Mouse (Mus musculus) gastrocnemius, postnatal 4 days (tissue): ENCODE measurements around the gene Mre11a. TPM values are rescaled to one million over a fixed set of nuclear protein-coding genes. Genes with fewer than 3 reads are reported as not detected.

Source experiments
- DNase-seq, 2 experiments: peaks; one replicate each; pipeline ENCODE4 v3.0.0; 2021 to 2022; ENCODE audit warnings: low spot score in 2 of 2, mixed read lengths in 2 of 2
- long read RNA-seq, 2 experiments: library from polyadenylated mRNA; stranded (forward); transcript quantifications; one replicate each; pipeline ENCODE4 v2.0.0; 2021
- total RNA-seq, 2 experiments: library from RNA; stranded (reverse); gene quantifications; 2 replicates each; pipeline ENCODE4 v1.2.3; 2021

Gene Mre11a
- total RNA-seq = 10 to 100 TPM; 14.3 to 17.2 TPM
- long read RNA-seq, experiment 1, partial matches to known transcripts = 2 of 12 reads
- long read RNA-seq, experiment 1, other reads (novel, unspliced or antisense) = 9 of 12 reads
- long read RNA-seq, experiment 2, full-length matches to known transcripts = 7 of 13 reads
- long read RNA-seq, experiment 2, partial matches to known transcripts = 0 of 13 reads
- long read RNA-seq, experiment 2, other reads (novel, unspliced or antisense) = 6 of 13 reads

- DNase-seq = peak; percentile 74 to 88
Observed at GRCm38 (mm10) chr9:14784039-14785002, at the start of gene Mre11a, which contains the start of gene Ankrd49. TSS of gene Mre11a (plus strand) at chr9:14784654. TSS of gene Ankrd49 (minus strand) at chr9:14784856.

- DNase-seq = no peak
Observed at GRCm38 (mm10) chr9:14739498-14740150, 44.8 kb upstream of the Mre11a start.

- no peak for DNase-seq
Observed at GRCm38 (mm10) chr9:14740151-14740924, 44.1 kb upstream of the Mre11a start, which contains the start of gene Piwil4. TSS of gene Piwil4 (minus strand) at chr9:14740733.

- no peak for DNase-seq
Observed at GRCm38 (mm10) chr9:14750901-14751502, 33.5 kb upstream of the Mre11a start.

GRCm38 (mm10) chr9:14751503-14752000 lies 32.9 kb upstream of the Mre11a start:
- DNase-seq = peak in 1 of 2 experiments; percentile 23

GRCm38 (mm10) chr9:14752001-14752522 lies 32.4 kb upstream of the Mre11a start, which contains the start of gene Fut4:
TSS of gene Fut4 (minus strand) at chr9:14752393.
- peak; percentile 43 to 58 for DNase-seq

GRCm38 (mm10) chr9:14753947-14754346 lies 30.5 kb upstream of the Mre11a start:
- DNase-seq = no peak

- DNase-seq = no peak
Observed at GRCm38 (mm10) chr9:14754469-14754868, 30.0 kb upstream of the Mre11a start.

GRCm38 (mm10) chr9:14758590-14758989 lies 25.9 kb upstream of the Mre11a start:
- DNase-seq = no peak

- DNase-seq = no peak
Observed at GRCm38 (mm10) chr9:14759261-14759660, 25.2 kb upstream of the Mre11a start.

GRCm38 (mm10) chr9:14764765-14765164 lies 19.7 kb upstream of the Mre11a start:
- peak in 1 of 2 experiments; percentile 44 for DNase-seq

GRCm38 (mm10) chr9:14769811-14770210 lies 14.6 kb upstream of the Mre11a start:
- DNase-seq = no peak

GRCm38 (mm10) chr9:14770803-14771471 lies 13.5 kb upstream of the Mre11a start, which contains the start of gene 1700012B09Rik:
TSS of gene 1700012B09Rik (minus strand) at chr9:14771030.
- DNase-seq = no peak

- no peak for DNase-seq
Observed at GRCm38 (mm10) chr9:14772074-14772473, 12.4 kb upstream of the Mre11a start.

- no peak for DNase-seq
Observed at GRCm38 (mm10) chr9:14773813-14774212, 10.6 kb upstream of the Mre11a start.

- no peak for DNase-seq
Observed at GRCm38 (mm10) chr9:14778341-14778740, 6.1 kb upstream of the Mre11a start.

- no peak for DNase-seq
Observed at GRCm38 (mm10) chr9:14787356-14787755, 2.9 kb downstream of the Mre11a start.

GRCm38 (mm10) chr9:14805714-14806113 lies 21.3 kb downstream of the Mre11a start:
- no peak for DNase-seq

- no peak for DNase-seq
Observed at GRCm38 (mm10) chr9:14806786-14807185, 22.3 kb downstream of the Mre11a start.
